Mouse (Mus musculus) midbrain, embryonic 15.5 days (tissue): ENCODE measurements around the gene Gpnmb. TPM values are rescaled to one million over a fixed set of nuclear protein-coding genes. Genes with fewer than 3 reads are reported as not detected.

Experiments used
- ATAC-seq: fragments of 200-750 bp; cut with Nextera tagmentation; replicated peaks from 2 replicates; pipeline ENCODE4 v1.8.0; 2017; ENCODE audit warnings: moderate TSS enrichment
- H3K27ac ChIP-seq: fragments of 300-500 bp; sonication (generic); 2 replicates; pipeline ENCODE4 v1.5.1; 2015; ENCODE audit warnings: mild to moderate bottlenecking, inconsistent platforms
- H3K27me3 ChIP-seq: fragments of 300-500 bp; sonication (generic); replicated peaks from 2 replicates; pipeline ENCODE4 v1.6.1; 2015; ENCODE audit warnings: inconsistent platforms
- H3K36me3 ChIP-seq: fragments of 300-500 bp; sonication (generic); replicated peaks from 2 replicates; pipeline ENCODE4 v1.6.1; 2015; ENCODE audit warnings: inconsistent platforms
- H3K4me1 ChIP-seq: fragments of 300-500 bp; sonication (generic); 2 replicates; pipeline ENCODE4 v1.6.1; 2015; ENCODE audit warnings: inconsistent platforms
- H3K4me2 ChIP-seq: fragments of 300-500 bp; sonication (generic); 2 replicates; pipeline ENCODE4 v1.6.1; 2015; ENCODE audit warnings: inconsistent platforms, mild to moderate bottlenecking, moderate library complexity
- H3K4me3 ChIP-seq: fragments of 300-500 bp; sonication (generic); 2 replicates; pipeline ENCODE4 v1.5.1; 2015; ENCODE audit warnings: mild to moderate bottlenecking, inconsistent platforms
- H3K9ac ChIP-seq: fragments of 300-500 bp; sonication (generic); 2 replicates; pipeline ENCODE4 v1.6.1; 2015; ENCODE audit warnings: mild to moderate bottlenecking, inconsistent platforms
- H3K9me3 ChIP-seq: fragments of 300-500 bp; sonication (generic); 2 replicates; pipeline ENCODE4 v1.6.1; 2016; ENCODE audit warnings: inconsistent platforms
- WGBS: fragments of 180-500 bp; shearing (Covaris S2); methylation state at CpG from one replicate; pipeline ENCODE4 v1.1.7; 2015; ENCODE audit warnings: mixed read lengths; 5-methylcytosine and 5-hydroxymethylcytosine counted together
- polyA plus RNA-seq: library from polyadenylated mRNA; unstranded; fragments of >200 nt; fragmentation: Nextera tagmentation; extraction: Ambion mirVana; gene quantifications from 2 replicates; pipeline ENCODE4 v1.2.1, GENCODE M21; 2015

Gpnmb gene
- polyA plus RNA-seq, 1 experiment from 2014 or later: 0.36 TPM

- H3K4me2 ChIP-seq: peak overlapping the region; percentile 43
- WGBS: 12% methylated on average over 18 of the region's 18 CpGs
- peak overlapping the region; percentile 20; the same call in 1 of the 2 replicates for H3K4me3 ChIP-seq
- H3K27ac ChIP-seq: no peak overlapping the region
- no peaks in the 10 kb centered on the region for H3K36me3 ChIP-seq
- H3K27me3 ChIP-seq: 0 out of 2 replicates have a peak, but pooled peaks cover 8% of the 10 kb centered on the region
- H3K9ac ChIP-seq: no peak overlapping the region
- no peaks in the 10 kb centered on the region; the same call in 1 of the 2 replicates for H3K4me1 ChIP-seq
- H3K9me3 ChIP-seq: no peaks in the 10 kb centered on the region
- peak; percentile 54; the same call in 1 of the 2 replicates for ATAC-seq
These were observed 3.3 kb downstream of the Gpnmb start for GRCm38 (mm10) chr6:49039470-49040180.

- Histone ChIP-seq H3K36me3 (no peaks in the 10 kb centered on the region), H3K4me3 (no peak overlapping the region), H3K27ac (no peak overlapping the region), H3K27me3 (no peaks in the 10 kb centered on the region), H3K4me2 (no peak overlapping the region), H3K4me1 (no peaks in the 10 kb centered on the region), H3K9me3 (no peaks in the 10 kb centered on the region), H3K9ac (no peak overlapping the region)
- WGBS: 63% methylated on average over 6 of the region's 6 CpGs
- ATAC-seq: no peak
These were observed 10.2 kb downstream of the Gpnmb start for GRCm38 (mm10) chr6:49046502-49046901.

- ATAC-seq: no peak
- H3K4me1 ChIP-seq: no peaks in the 10 kb centered on the region
- no peaks in the 10 kb centered on the region for H3K27me3 ChIP-seq
- H3K9me3 ChIP-seq: no peaks in the 10 kb centered on the region
- H3K36me3 ChIP-seq: no peaks in the 10 kb centered on the region
- no peak overlapping the region for H3K4me3 ChIP-seq
- WGBS: 83% methylated on average over 8 of the region's 8 CpGs
- no peak overlapping the region for H3K9ac ChIP-seq
- no peak overlapping the region for H3K4me2 ChIP-seq
- no peak overlapping the region for H3K27ac ChIP-seq
These were observed 10.6 kb downstream of the Gpnmb start for GRCm38 (mm10) chr6:49046976-49047375.

GRCm38 (mm10) chr6:49047848-49048247 lies 11.5 kb downstream of the Gpnmb start:
- WGBS: 85% methylated on average over 10 of the region's 10 CpGs
- no peak overlapping the region for H3K4me3 ChIP-seq
- H3K9ac ChIP-seq: no peak overlapping the region
- H3K9me3 ChIP-seq: no peaks in the 10 kb centered on the region
- ATAC-seq: no peak
- no peaks in the 10 kb centered on the region for H3K4me1 ChIP-seq
- no peak overlapping the region for H3K27ac ChIP-seq
- no peak overlapping the region for H3K4me2 ChIP-seq
- H3K36me3 ChIP-seq: no peaks in the 10 kb centered on the region
- no peaks in the 10 kb centered on the region; the same call in 1 of the 2 replicates for H3K27me3 ChIP-seq

- no peak overlapping the region for H3K4me3 ChIP-seq
These were observed 12.0 kb downstream of the Gpnmb start for GRCm38 (mm10) chr6:49048395-49048794.

GRCm38 (mm10) chr6:49050677-49051410 lies 14.5 kb downstream of the Gpnmb start:
- Histone ChIP-seq H3K9me3 (no peaks in the 10 kb centered on the region), H3K27ac (no peak overlapping the region), H3K4me1 (peaks cover 11% of the 10 kb centered on the region), H3K27me3 (no peaks in the 10 kb centered on the region; the same call in 1 of the 2 replicates), H3K36me3 (no peaks in the 10 kb centered on the region), H3K9ac (no peak overlapping the region), H3K4me2 (no peak overlapping the region), H3K4me3 (no peak overlapping the region)
- WGBS: 38% methylated on average over 11 of the region's 11 CpGs
- no peak for ATAC-seq

More at GRCm38 (mm10) chr6:49048395-49048794, 12.0 kb downstream of the Gpnmb start:
- 89% methylated on average over 10 of the region's 10 CpGs for WGBS
- no peak overlapping the region for H3K9ac ChIP-seq
- ATAC-seq: no peak
- H3K4me1 ChIP-seq: no peaks in the 10 kb centered on the region
- H3K27me3 ChIP-seq: no peaks in the 10 kb centered on the region; the same call in 1 of the 2 replicates
- H3K9me3 ChIP-seq: no peaks in the 10 kb centered on the region
- no peaks in the 10 kb centered on the region for H3K36me3 ChIP-seq
- H3K4me2 ChIP-seq: no peak overlapping the region
- H3K27ac ChIP-seq: no peak overlapping the region

- WGBS: 77% methylated on average over 5 of the region's 5 CpGs
- H3K27me3 ChIP-seq: no peaks in the 10 kb centered on the region; the same call in 1 of the 2 replicates
- no peak overlapping the region for H3K9ac ChIP-seq
- no peak for ATAC-seq
- H3K4me3 ChIP-seq: no peak overlapping the region
- no peak overlapping the region for H3K27ac ChIP-seq
- no peak overlapping the region for H3K4me2 ChIP-seq
- H3K36me3 ChIP-seq: no peaks in the 10 kb centered on the region
- H3K4me1 ChIP-seq: peaks cover 17% of the 10 kb centered on the region
- H3K9me3 ChIP-seq: no peaks in the 10 kb centered on the region
These were observed 15.8 kb downstream of the Gpnmb start for GRCm38 (mm10) chr6:49052191-49052590.

- no peaks in the 10 kb centered on the region; the same call in 1 of the 2 replicates for H3K27me3 ChIP-seq
- peak overlapping the region; percentile 10 for H3K4me2 ChIP-seq
- 4% methylated on average over 7 of the region's 7 CpGs for WGBS
- H3K4me1 ChIP-seq: peaks cover 17% of the 10 kb centered on the region
- H3K27ac ChIP-seq: peak overlapping the region; percentile 70
- H3K4me3 ChIP-seq: no peak overlapping the region
- ATAC-seq: peak; percentile 85
- H3K9me3 ChIP-seq: no peaks in the 10 kb centered on the region
- H3K9ac ChIP-seq: 0 out of 2 replicates have a peak overlapping the region, but pooled peaks have one; percentile 9
- H3K36me3 ChIP-seq: no peaks in the 10 kb centered on the region
These were observed 18.9 kb downstream of the Gpnmb start for GRCm38 (mm10) chr6:49055256-49055733.

- H3K4me3 ChIP-seq: no peak overlapping the region
- peak overlapping the region; percentile 10; the same call in 1 of the 2 replicates for H3K4me2 ChIP-seq
- H3K36me3 ChIP-seq: no peaks in the 10 kb centered on the region
- ATAC-seq: no peak
- H3K27ac ChIP-seq: peak overlapping the region; percentile 27; the same call in 1 of the 2 replicates
- H3K9ac ChIP-seq: no peak overlapping the region
- no peaks in the 10 kb centered on the region; the same call in 1 of the 2 replicates for H3K27me3 ChIP-seq
- H3K9me3 ChIP-seq: no peaks in the 10 kb centered on the region
- peaks cover 17% of the 10 kb centered on the region for H3K4me1 ChIP-seq
- 51% methylated on average over 9 of the region's 9 CpGs for WGBS
These were observed 19.7 kb downstream of the Gpnmb start for GRCm38 (mm10) chr6:49056009-49056408.

- 38% methylated on average over 8 of the region's 8 CpGs for WGBS
- H3K4me1 ChIP-seq: peaks cover 17% of the 10 kb centered on the region
- ATAC-seq: no peak
- no peak overlapping the region for H3K9ac ChIP-seq
- H3K9me3 ChIP-seq: no peaks in the 10 kb centered on the region
- H3K36me3 ChIP-seq: no peaks in the 10 kb centered on the region
- no peaks in the 10 kb centered on the region for H3K27me3 ChIP-seq
- H3K4me2 ChIP-seq: no peak overlapping the region
- no peak overlapping the region for H3K27ac ChIP-seq
- H3K4me3 ChIP-seq: no peak overlapping the region
These were observed 21.0 kb downstream of the Gpnmb start for GRCm38 (mm10) chr6:49057053-49058021.

GRCm38 (mm10) chr6:49068361-49068760 lies 32.0 kb downstream of the Gpnmb start:
- Histone ChIP-seq H3K4me2 (no peak overlapping the region), H3K9me3 (no peaks in the 10 kb centered on the region), H3K4me1 (peaks cover 4% of the 10 kb centered on the region; the same call in 1 of the 2 replicates), H3K36me3 (no peaks in the 10 kb centered on the region), H3K27me3 (no peaks in the 10 kb centered on the region), H3K4me3 (no peak overlapping the region), H3K9ac (no peak overlapping the region), H3K27ac (no peak overlapping the region)
- WGBS: 54% methylated on average over 3 of the region's 4 CpGs
- ATAC-seq: no peak
